ENCODE assay signal across 8 mouse cellular contexts in the genomic region with DNA sequence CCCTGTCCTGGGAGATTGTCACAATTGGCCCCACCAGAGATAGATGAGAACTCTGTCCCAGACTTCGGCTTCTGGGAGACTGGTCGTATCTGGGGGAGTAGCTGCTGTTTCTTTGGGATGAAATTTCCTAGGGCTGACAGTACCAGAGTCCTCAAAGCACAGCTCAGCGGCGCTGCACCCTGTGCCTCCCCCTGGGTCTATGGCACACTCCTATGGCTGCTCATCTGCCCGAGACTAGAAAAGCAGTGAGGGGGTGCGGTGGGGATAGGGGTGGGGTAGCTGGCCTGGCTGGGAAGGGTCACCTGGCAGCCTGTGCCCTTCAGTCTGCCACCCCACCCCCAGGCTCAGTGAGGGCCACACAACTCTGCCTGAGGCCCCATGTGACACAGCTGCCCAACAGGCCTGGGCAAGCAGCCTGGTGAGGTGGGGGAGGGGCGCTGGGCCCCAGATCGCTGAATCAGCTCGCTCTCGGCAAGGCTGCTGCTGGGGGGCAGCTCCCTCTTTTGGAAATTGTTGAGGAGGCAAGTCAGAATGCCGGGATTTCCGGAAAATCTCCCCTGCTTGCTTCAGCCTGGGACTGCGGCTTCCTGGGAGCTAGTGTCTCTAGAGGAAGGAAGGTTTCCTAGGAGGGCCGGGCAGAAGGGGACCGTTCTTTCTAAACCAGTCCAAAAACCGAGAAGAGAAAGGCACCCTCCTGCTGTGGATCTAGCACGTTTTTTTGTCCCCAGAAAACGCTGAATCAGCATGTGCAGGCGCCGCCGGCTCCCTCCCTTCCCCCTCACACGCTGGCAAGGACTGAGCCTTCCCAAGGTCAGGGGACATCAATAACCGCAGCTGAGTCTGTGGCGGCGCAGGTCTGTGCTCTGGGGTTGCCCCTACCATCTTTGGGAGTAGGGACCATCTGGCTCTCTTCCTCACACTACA. TPM values are rescaled to one million over a fixed set of nuclear protein-coding genes. Genes with fewer than 3 reads are reported as not detected.
DNase-seq lines count a peak whose midpoint lies in the region; ATAC-seq lines count a peak whose summit lies in the region.

No protein-coding gene starts in this region.

- peak overlapping the region; percentile 52 for H3K4me2 ChIP-seq in hindbrain, embryonic 14.5 days (replicated peaks)

- no peaks in the 10 kb centered on the region for H3K27me3 ChIP-seq in hindbrain, embryonic 14.5 days (ENCODE audit: control insufficient read depth, insufficient read depth, low read length)

- H3K4me3 ChIP-seq in hindbrain, embryonic 14.5 days (replicated peaks; ENCODE audit: low read length), result peak overlapping the region; percentile 21

- no peaks in the 10 kb centered on the region for H3K36me3 ChIP-seq in hindbrain, embryonic 14.5 days (replicated peaks; ENCODE audit: control insufficient read depth, insufficient read depth)

- DNase-seq in adrenal gland, adult 8-10 months, result peak; percentile 86
- peak; percentile 93 for DNase-seq in gastrocnemius, adult 18-20 months (ENCODE audit: low spot score)
- peak; percentile 81 for DNase-seq in hindbrain, embryonic 14.5 days (ENCODE audit: low spot score)
- DNase-seq in left cerebral cortex, adult 11 months (ENCODE audit: low spot score), result peak; percentile 83
- peak; percentile 75 for DNase-seq in lung, postnatal 14 days
- DNase-seq in right cerebral cortex, adult 2 months (ENCODE audit: low spot score in 2 of 2), result peak; percentile 87 to 89
- no peak for DNase-seq in natural killer cell, adult 2 months (ENCODE audit: low spot score in 2 of 2)

- peaks cover 23% of the 10 kb centered on the region for H3K4me1 ChIP-seq in hindbrain, embryonic 14.5 days (replicated peaks; ENCODE audit: control insufficient read depth, insufficient read depth, low read length)

- 3% methylated on average over 25 of the region's 25 CpGs for WGBS in hindbrain, embryonic 14.5 days

- peak; percentile 62 for ATAC-seq in common myeloid progenitor, adult 5-6 weeks (replicated peaks; ENCODE audit: low read depth, poor library complexity, severe bottlenecking)
- ATAC-seq in hindbrain, embryonic 14.5 days (ENCODE audit: low FRiP score), result peak; percentile 59

- peak overlapping the region; percentile 82 for H3K27ac ChIP-seq in hindbrain, embryonic 14.5 days

- peak overlapping the region; percentile 49 for H3K9ac ChIP-seq in hindbrain, embryonic 14.5 days

- H3K9me3 ChIP-seq in hindbrain, embryonic 14.5 days (ENCODE audit: control insufficient read depth, low read length), result no peaks in the 10 kb centered on the region

RNA-seq across cellular contexts. Expression of gene Nacc2, which starts 9.9 kb away (rescaled TPM):
- 10 to 100 TPM; 42.6 to 58.0 (median 46.9) TPM for total RNA-seq in adrenal gland, adult 8-10 months (2022)
- total RNA-seq in common myeloid progenitor, adult 5-6 weeks (2017), result 0.87 and 4.1 TPM in 2 replicates
- total RNA-seq in gastrocnemius, adult 18-20 months (2021), result 10 to 100 TPM; 23.4 to 24.5 TPM
- polyA plus RNA-seq in hindbrain, embryonic 14.5 days (2014; fragmentation: Nextera tagmentation; extraction: Ambion mirVana), result 18.3 and 19.2 TPM in 2 replicates

Comparison
In these comparisons a context has a peak if more than half of its experiments do, and no peak if none do; other contexts are left out.
1. DNase-seq: peak in adrenal gland, adult 8-10 months (single experiment), gastrocnemius, adult 18-20 months (single experiment), hindbrain, embryonic 14.5 days (single experiment), left cerebral cortex, adult 11 months (single experiment), lung, postnatal 14 days (single experiment) and right cerebral cortex, adult 2 months (2 of 2); none in natural killer cell, adult 2 months (0 of 2).